Mouse (Mus musculus) ES-E14 (cell line): ENCODE data around the gene Ank2.

Experiments
- HCFC1 ChIP-seq: IDR thresholded peaks from 2 replicates; pipeline ENCODE4 v1.6.1; 2012; ENCODE audit warnings: low read length, inconsistent platforms, borderline replicate concordance; ENCODE audit not compliant: insufficient read depth
- MAFK ChIP-seq: IDR thresholded peaks from 2 replicates; pipeline ENCODE4 v1.6.1; 2014; ENCODE audit warnings: mild to moderate bottlenecking, low read depth, low read length, inconsistent platforms; ENCODE audit not compliant: insufficient read depth
- ZC3H11A ChIP-seq: IDR thresholded peaks from 2 replicates; pipeline ENCODE4 v1.6.1; 2012; ENCODE audit warnings: low read depth, mild to moderate bottlenecking, inconsistent platforms, low read length, borderline replicate concordance

- TF ChIP-seq ZC3H11A, result no peak
- TF ChIP-seq MAFK, result no peak
- TF ChIP-seq HCFC1, result no peak
Measured at GRCm38 (mm10) chr3:127451741-127452140, 47.4 kb downstream of the Ank2 start.
